Mouse (Mus musculus) C2C12 (cell line): Measurements from ENCODE around the gene Gm12184. TPM values are rescaled to one million over a fixed set of nuclear protein-coding genes. Genes with fewer than 3 reads are reported as not detected.

Experiments
- H3K27me3 ChIP-seq: one replicate; pipeline ENCODE4 v1.6.1; 2011; ENCODE audit not compliant: control insufficient read depth, insufficient read depth, insufficient read length
- H3K36me3 ChIP-seq: one replicate; pipeline ENCODE4 v1.6.1; 2011; ENCODE audit not compliant: control insufficient read depth, insufficient read depth
- H3K4me3 ChIP-seq: one replicate; pipeline ENCODE4 v1.5.1; 2011; ENCODE audit warnings: mild to moderate bottlenecking, control low read depth; ENCODE audit not compliant: poor library complexity, insufficient read depth, severe bottlenecking
- H3K79me2 ChIP-seq: one replicate; pipeline ENCODE4 v1.6.1; 2011; ENCODE audit not compliant: control insufficient read depth, insufficient read depth
- H3K79me3 ChIP-seq: one replicate; pipeline ENCODE4 v1.6.1; 2011; ENCODE audit warnings: low read depth, control low read depth
- H3ac ChIP-seq: one replicate; pipeline ENCODE3; 2011; ENCODE audit warnings: low read depth; ENCODE audit not compliant: control insufficient read depth, insufficient read length
- CEBPB ChIP-seq: IDR thresholded peaks from one replicate; pipeline ENCODE4 v1.6.1; 2011; ENCODE audit warnings: low read depth, mild to moderate bottlenecking, control low read depth, moderate library complexity
- CTCF ChIP-seq: IDR thresholded peaks from one replicate; pipeline ENCODE4 v1.5.1; 2011; ENCODE audit not compliant: control insufficient read depth, insufficient read depth, insufficient read length
- FOSL1 ChIP-seq: IDR thresholded peaks from one replicate; pipeline ENCODE4 v1.8.0; 2011; ENCODE audit warnings: mild to moderate bottlenecking, low read length; ENCODE audit not compliant: poor library complexity, insufficient read depth, severe bottlenecking
- MAX ChIP-seq: IDR thresholded peaks from one replicate; pipeline ENCODE4 v1.6.1; 2011; ENCODE audit warnings: mild to moderate bottlenecking, control low read depth
- MYOD1 ChIP-seq: IDR thresholded peaks from one replicate; pipeline ENCODE4 v1.6.1; 2011; ENCODE audit warnings: low read depth; ENCODE audit not compliant: control insufficient read depth, insufficient read length
- MYOG ChIP-seq: IDR thresholded peaks from one replicate; pipeline ENCODE4 v1.6.1; 2011; ENCODE audit not compliant: control insufficient read depth, insufficient read length; ENCODE audit errors: extremely low read depth
- USF1 ChIP-seq: IDR thresholded peaks from one replicate; pipeline ENCODE4 v1.6.1; 2011; ENCODE audit warnings: low read depth, mild to moderate bottlenecking, control low read depth, moderate library complexity
- polyA plus RNA-seq: library from polyadenylated mRNA; unstranded; fragments of >200 nt; fragmentation: generic; extraction: Trizol; gene quantifications from one replicate; pipeline ENCODE4 v1.2.1, GENCODE M21; 2012; ENCODE audit warnings: missing spikeins

Gene Gm12184
- polyA plus RNA-seq, 1 experiment = 8.0 TPM

DNA sequence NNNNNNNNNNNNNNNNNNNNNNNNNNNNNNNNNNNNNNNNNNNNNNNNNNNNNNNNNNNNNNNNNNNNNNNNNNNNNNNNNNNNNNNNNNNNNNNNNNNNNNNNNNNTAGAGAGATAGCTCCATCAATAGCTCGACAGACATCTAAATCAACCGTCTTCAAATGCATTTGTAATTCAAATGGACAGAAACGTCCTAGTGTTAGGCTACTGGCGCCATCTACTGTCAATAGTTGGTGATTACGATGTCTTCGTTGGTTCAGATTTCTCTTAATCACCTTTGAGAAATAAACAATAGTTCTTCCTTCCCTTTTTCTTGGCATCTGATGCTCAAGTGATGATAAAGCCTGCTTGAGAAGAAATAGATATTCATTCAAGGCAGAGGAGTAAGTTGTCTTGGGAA is 32.6 kb upstream of the Gm12184 start:
- H3K4me3 ChIP-seq = no peak overlapping the region
- H3K79me2 ChIP-seq = no peaks in the 10 kb centered on the region
- TF ChIP-seq CTCF (peak; percentile 41), MAX (no peak)
- no peaks in the 10 kb centered on the region for H3K79me3 ChIP-seq
- H3ac ChIP-seq = no peak overlapping the region
- no peaks in the 10 kb centered on the region for H3K27me3 ChIP-seq
- H3K36me3 ChIP-seq = peaks cover 3% of the 10 kb centered on the region

DNA sequence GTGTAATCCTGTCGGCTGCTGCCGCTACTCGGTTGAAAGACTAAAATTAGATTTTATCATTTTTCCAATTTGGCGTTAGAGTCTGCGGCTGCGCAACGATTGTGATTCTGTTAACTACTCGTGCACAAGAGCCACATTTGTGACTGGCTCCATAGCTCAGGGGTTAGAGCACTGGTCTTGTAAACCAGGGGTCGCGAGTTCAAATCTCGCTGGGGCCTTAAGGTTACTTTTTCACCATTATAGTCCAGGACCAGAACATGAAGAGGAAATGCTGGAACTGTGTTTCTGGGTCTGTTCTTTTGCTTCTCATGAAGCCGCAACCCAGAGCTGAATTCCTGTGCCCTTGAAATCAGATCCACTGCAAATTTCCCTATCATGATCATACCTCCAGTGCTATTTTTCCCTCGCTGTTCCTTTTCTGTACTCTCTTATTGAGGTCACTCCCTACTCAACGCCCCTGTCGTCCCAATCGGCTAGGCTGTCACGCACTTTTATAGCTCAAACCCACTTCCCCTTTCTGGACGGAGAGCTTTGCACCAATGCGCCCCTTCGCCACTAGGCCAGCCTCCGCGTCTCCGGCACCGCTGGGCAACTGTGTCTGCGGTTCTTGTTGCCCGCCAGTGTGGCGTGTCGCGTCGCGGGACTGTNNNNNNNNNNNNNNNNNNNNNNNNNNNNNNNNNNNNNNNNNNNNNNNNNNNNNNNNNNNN is 27.2 kb upstream of the Gm12184 start:
- Histone ChIP-seq H3K27me3 (no peaks in the 10 kb centered on the region), H3K79me2 (no peaks in the 10 kb centered on the region), H3K36me3 (no peaks in the 10 kb centered on the region), H3ac (peak overlapping the region; percentile 73), H3K79me3 (no peaks in the 10 kb centered on the region), H3K4me3 (peak overlapping the region; percentile 43)
- peak; percentile 48 for TF ChIP-seq CEBPB
- no peak for TF ChIP-seq MYOG
- no peak for TF ChIP-seq FOSL1

DNA sequence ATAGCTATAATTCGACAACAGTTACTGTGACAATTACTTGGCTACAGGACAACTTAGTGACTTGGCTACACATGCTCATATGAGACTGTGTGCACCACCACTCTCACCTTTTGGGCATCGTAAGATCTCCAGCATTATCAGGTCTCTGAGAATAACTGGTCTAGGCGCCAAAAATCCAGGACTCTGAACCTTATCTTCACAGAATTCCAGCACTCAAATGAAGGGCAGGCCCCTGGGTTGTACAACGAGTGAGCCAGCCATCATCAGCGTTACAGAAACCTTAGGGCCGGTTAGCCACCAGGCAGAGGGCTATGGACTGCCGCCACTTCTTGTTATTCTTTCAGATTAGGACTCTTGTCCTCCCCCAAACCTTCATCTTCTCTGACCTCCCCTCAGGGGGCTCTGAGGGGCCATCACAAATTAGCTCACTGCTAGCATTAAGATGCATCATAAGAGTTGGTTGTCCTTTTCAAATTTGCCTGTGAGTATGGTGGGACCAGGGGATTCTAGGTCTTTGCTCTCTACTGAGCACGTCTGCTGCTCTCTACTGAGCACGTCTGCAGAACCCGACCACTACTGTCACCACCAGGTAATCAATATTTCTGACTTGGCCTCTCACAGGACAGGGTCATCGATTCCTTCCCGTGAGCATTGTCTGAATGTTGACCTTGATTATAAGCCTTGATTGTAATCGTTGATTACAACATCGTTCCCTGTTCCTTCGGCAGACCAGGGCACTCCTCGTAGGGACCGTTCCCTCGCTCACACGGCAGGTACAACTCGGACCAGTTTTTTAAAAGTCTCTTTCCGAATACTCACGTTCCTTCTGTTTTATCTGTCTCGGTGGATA is 26.4 kb upstream of the Gm12184 start:
- Histone ChIP-seq H3ac (peak overlapping the region; percentile 56), H3K79me3 (no peaks in the 10 kb centered on the region), H3K4me3 (peak overlapping the region; percentile 43), H3K79me2 (no peaks in the 10 kb centered on the region), H3K36me3 (no peaks in the 10 kb centered on the region), H3K27me3 (no peaks in the 10 kb centered on the region)
- no peak for TF ChIP-seq CEBPB
- TF ChIP-seq MAX = no peak
- no peak for TF ChIP-seq CTCF
- TF ChIP-seq USF1 = no peak
- TF ChIP-seq MYOD1 = no peak
- no peak for TF ChIP-seq FOSL1
- TF ChIP-seq MYOG = no peak

DNA sequence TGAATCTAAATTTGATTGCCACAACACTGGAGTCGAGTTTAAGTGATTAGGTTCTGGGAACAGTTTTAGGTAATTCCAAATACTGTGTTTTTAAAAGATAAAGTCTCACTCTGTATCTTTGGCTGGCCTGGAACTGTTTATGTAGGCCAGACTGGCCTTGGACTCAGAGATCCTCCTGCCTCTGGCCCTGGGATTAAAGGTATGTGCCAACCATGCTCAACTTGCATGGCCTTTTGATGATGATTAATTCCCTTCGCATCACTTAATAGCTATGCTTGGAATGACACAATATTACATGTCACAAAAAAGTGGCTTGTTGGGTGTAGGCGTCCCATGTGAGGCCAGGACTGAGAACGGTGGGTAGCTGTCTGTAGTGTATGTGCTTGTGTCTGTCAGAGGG is 25.7 kb upstream of the Gm12184 start:
- H3ac ChIP-seq = no peak overlapping the region
- no peak overlapping the region for H3K4me3 ChIP-seq

DNA sequence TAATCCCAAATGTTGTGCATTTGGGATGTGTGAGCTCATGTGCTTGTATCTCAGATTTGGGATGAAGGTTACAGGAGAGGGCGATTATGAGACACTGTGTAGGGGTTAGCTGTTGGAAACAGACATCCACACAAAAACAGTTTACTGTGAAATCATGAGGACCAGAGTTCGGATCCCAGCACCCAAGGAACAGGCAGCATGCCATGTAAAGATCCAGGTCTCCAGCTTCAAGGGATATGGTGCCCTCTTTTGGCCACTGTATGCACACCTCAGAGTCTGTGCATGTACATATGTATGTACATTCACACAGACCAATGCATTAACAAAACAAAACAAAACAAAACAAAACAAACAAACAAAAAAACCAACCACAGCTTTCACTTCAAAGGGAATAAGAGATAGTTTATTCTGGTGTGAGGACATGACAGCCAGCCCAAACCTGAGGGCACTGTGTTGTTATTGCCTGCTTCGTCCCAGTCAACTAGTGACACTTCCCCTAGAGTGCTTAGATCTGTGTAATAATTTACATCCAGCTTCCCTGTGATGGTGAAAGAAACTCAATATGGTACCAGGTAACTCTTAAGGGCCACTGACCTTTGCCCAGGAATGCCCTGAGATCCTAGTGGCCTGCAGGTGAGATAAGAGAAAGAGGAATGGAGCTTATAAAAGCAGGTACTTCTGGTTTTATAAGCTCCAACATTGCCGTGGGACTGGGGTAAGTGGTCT is 25.0 kb upstream of the Gm12184 start:
- H3K79me3 ChIP-seq = no peaks in the 10 kb centered on the region
- no peaks in the 10 kb centered on the region for H3K79me2 ChIP-seq
- peak; percentile 25 for TF ChIP-seq MAX
- TF ChIP-seq CEBPB = no peak
- no peak for TF ChIP-seq FOSL1
- TF ChIP-seq MYOG = no peak
- H3K27me3 ChIP-seq = no peaks in the 10 kb centered on the region
- H3ac ChIP-seq = no peak overlapping the region
- no peaks in the 10 kb centered on the region for H3K36me3 ChIP-seq
- H3K4me3 ChIP-seq = no peak overlapping the region

More for the DNA sequence above, 25.7 kb upstream of the Gm12184 start:
- Histone ChIP-seq H3K79me2 (no peaks in the 10 kb centered on the region), H3K36me3 (no peaks in the 10 kb centered on the region), H3K27me3 (no peaks in the 10 kb centered on the region), H3K79me3 (no peaks in the 10 kb centered on the region)
- TF ChIP-seq CEBPB (no peak), MYOD1 (no peak), MYOG (no peak), FOSL1 (no peak), MAX (no peak), CTCF (no peak), USF1 (no peak)

DNA sequence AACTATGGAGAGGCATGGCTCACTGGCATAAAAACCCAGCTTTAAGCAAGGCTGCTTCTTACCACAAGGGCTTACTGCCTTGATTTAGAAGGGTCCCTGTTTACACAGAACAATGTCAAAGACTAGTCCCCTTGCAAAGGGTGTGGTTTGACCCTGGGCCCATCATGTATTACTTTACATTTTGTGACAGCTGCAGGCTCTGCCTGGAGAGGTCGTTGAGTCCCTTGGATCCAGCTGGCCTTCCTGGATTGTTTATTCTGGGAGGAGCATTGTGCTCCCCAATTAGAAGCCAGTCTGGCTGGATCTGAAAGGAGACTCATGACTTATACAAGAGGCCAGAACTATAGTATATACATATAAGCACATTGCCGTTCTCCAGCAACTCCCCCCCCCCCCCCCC is 23.8 kb upstream of the Gm12184 start:
- H3K79me3 ChIP-seq = no peaks in the 10 kb centered on the region
- H3ac ChIP-seq = no peak overlapping the region
- H3K36me3 ChIP-seq = no peaks in the 10 kb centered on the region
- no peaks in the 10 kb centered on the region for H3K27me3 ChIP-seq
- H3K4me3 ChIP-seq = no peak overlapping the region
- TF ChIP-seq CEBPB (no peak), MAX (no peak), MYOG (no peak), USF1 (no peak), FOSL1 (no peak), MYOD1 (no peak), CTCF (no peak)
- H3K79me2 ChIP-seq = no peaks in the 10 kb centered on the region
